Mouse (Mus musculus) liver, embryonic 13.5 days (tissue): ENCODE data around the gene Mllt1. TPM values are rescaled to one million over a fixed set of nuclear protein-coding genes. Genes with fewer than 3 reads are reported as not detected.

Experiments used
- ATAC-seq: fragments of 200-750 bp; cut with Nextera tagmentation; 2 replicates; pipeline ENCODE4 v1.8.0; 2017; ENCODE audit warnings: low read depth, mild to moderate bottlenecking, moderate number of reproducible peaks, moderate library complexity
- DNase-seq: peaks from one replicate; pipeline ENCODE4 v3.0.0; 2022
- H3K27ac ChIP-seq: fragments of 300-500 bp; sonication (generic); 2 replicates; pipeline ENCODE4 v1.5.1; 2015; ENCODE audit warnings: moderate library complexity, mild to moderate bottlenecking, inconsistent platforms
- H3K27me3 ChIP-seq: fragments of 300-500 bp; sonication (generic); 2 replicates; pipeline ENCODE4 v1.6.1; 2015; ENCODE audit warnings: mild to moderate bottlenecking, inconsistent platforms
- H3K36me3 ChIP-seq: fragments of 300-500 bp; sonication (generic); 2 replicates; pipeline ENCODE4 v1.6.1; 2015; ENCODE audit warnings: mild to moderate bottlenecking, inconsistent platforms
- H3K4me1 ChIP-seq: fragments of 300-500 bp; sonication (generic); replicated peaks from 2 replicates; pipeline ENCODE4 v1.6.1; 2015; ENCODE audit warnings: inconsistent platforms
- H3K4me2 ChIP-seq: fragments of 300-500 bp; sonication (generic); 2 replicates; pipeline ENCODE4 v1.6.1; 2015; ENCODE audit warnings: inconsistent platforms, mild to moderate bottlenecking, moderate library complexity
- H3K4me3 ChIP-seq: fragments of 300-500 bp; sonication (generic); replicated peaks from 2 replicates; pipeline ENCODE4 v1.5.1; 2015; ENCODE audit warnings: mild to moderate bottlenecking, inconsistent platforms
- H3K9ac ChIP-seq: fragments of 300-500 bp; sonication (generic); 2 replicates; pipeline ENCODE4 v1.6.1; 2015; ENCODE audit warnings: mild to moderate bottlenecking, inconsistent platforms
- H3K9me3 ChIP-seq: fragments of 300-500 bp; sonication (generic); replicated peaks from 2 replicates; pipeline ENCODE4 v1.6.1; 2016; ENCODE audit warnings: inconsistent platforms
- WGBS: fragments of 180-500 bp; shearing (Covaris S2); methylation state at CpG from one replicate; pipeline ENCODE4 v1.1.7; 2015; ENCODE audit not compliant: insufficient replicate concordance; 5-methylcytosine and 5-hydroxymethylcytosine counted together
- polyA plus RNA-seq: library from polyadenylated mRNA; unstranded; fragments of >200 nt; fragmentation: Nextera tagmentation; extraction: Ambion mirVana; gene quantifications from 2 replicates; pipeline ENCODE4 v1.2.1, GENCODE M21; 2015

Mllt1 gene
- polyA plus RNA-seq, 1 experiment from 2014 or later: 11.0 TPM

GRCm38 (mm10) chr17:56876981-56877380 lies 58.2 kb downstream of the Mllt1 start:
- Histone ChIP-seq H3K27me3 (no peaks in the 10 kb centered on the region), H3K36me3 (no peaks in the 10 kb centered on the region), H3K9me3 (no peaks in the 10 kb centered on the region), H3K4me2 (no peak overlapping the region), H3K4me1 (no peaks in the 10 kb centered on the region), H3K9ac (no peak overlapping the region), H3K27ac (no peak overlapping the region), H3K4me3 (no peak overlapping the region)
- DNase-seq (no peak), ATAC-seq (no peak)
- 52% methylated on average over 8 of the region's 8 CpGs for WGBS

DNA sequence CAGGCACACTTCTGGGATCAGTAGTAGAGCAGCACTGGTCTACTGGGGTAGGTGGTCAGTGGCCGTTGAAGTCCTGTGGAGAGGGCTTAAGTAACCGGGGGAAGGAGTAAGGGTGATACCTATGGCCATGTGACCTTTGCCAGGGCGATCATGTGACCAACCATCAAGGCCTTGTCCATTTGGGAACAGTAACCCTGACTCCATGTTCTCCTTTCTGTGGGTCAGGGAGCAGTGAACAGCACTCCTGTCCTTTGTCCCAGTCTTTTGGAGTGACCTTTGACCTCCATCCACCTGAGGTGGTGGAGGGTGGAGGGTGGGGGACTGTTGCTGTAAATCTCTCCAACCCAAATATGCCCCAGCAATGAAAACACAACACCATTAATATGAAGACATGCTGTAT lies 58.8 kb downstream of the Mllt1 start:
- no peak overlapping the region for H3K4me3 ChIP-seq
- H3K9ac ChIP-seq: no peak overlapping the region
- H3K36me3 ChIP-seq: no peaks in the 10 kb centered on the region
- H3K9me3 ChIP-seq: no peaks in the 10 kb centered on the region
- H3K27me3 ChIP-seq: no peaks in the 10 kb centered on the region
- 68% methylated on average over 3 of the region's 3 CpGs for WGBS
- no peak overlapping the region for H3K27ac ChIP-seq
- no peaks in the 10 kb centered on the region for H3K4me1 ChIP-seq
- DNase-seq: no peak
- no peak overlapping the region for H3K4me2 ChIP-seq
- ATAC-seq: no peak

DNA sequence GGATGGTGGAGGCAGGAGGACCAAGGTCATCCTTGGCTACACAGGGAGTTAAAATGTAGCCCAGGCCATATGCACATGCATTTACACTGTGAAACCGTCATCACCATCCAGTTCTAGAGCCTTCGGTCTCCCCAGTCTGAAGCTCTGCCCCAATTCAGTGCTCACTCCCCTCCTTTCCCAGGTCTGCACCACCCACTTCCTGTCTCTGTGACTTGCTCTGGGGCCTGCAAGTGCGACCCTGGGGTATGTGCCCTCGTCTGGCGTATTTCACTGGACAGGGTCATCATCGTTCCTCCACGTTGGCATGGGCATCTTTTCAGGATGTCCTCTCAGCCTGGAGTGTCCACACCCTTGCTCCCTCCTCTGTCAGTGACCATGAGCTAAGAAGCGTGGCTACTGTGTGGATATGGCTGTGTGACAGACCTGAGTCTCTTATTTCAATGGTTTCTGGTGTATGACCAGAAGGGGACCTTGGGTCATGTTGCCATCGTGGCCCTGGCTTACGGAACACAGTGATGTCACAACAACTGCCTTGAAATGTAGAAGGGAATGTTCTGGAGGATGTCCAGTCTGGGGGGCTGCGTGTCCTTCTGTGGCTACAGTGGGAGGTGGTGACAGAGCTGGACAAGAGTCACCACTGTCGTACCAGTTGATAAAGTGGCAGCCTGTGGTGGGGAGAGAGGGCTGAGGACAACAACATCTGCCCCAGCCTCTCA lies 60.1 kb downstream of the Mllt1 start, which contains the start of gene 1700061G19Rik:
1700061G19Rik (plus strand) TSS at position 542 of the 716 bp plus-strand sequence.
- no peak within 1 kb of the TSS; the same call in 1 of the 2 replicates for H3K9ac ChIP-seq
- ATAC-seq (no peak), DNase-seq (no peak)
- no peaks in the 10 kb centered on the region for H3K36me3 ChIP-seq
- no peak within 1 kb of the TSS for H3K4me3 ChIP-seq
- peaks cover 7% of the 10 kb centered on the region for H3K4me1 ChIP-seq
- H3K27me3 ChIP-seq: no peaks in the 10 kb centered on the region
- no peaks in the 10 kb centered on the region for H3K9me3 ChIP-seq
- 51% methylated on average over 12 of the region's 12 CpGs for WGBS
- no peak within 1 kb of the TSS for H3K4me2 ChIP-seq
- no peak within 1 kb of the TSS for H3K27ac ChIP-seq

GRCm38 (mm10) chr17:56874237-56874636 lies 61.0 kb downstream of the Mllt1 start, which contains the start of gene Acsbg2:
Gene Acsbg2, minus strand, starts transcription at chr17:56874447.
- DNase-seq (no peak), ATAC-seq (no peak)
- Histone ChIP-seq H3K27ac (no peak within 1 kb of the TSS), H3K9ac (no peak within 1 kb of the TSS), H3K4me1 (peaks cover 10% of the 10 kb centered on the region), H3K27me3 (no peaks in the 10 kb centered on the region), H3K4me2 (no peak within 1 kb of the TSS), H3K9me3 (no peaks in the 10 kb centered on the region), H3K36me3 (no peaks in the 10 kb centered on the region), H3K4me3 (no peak within 1 kb of the TSS)
- WGBS: 74% methylated on average over 2 of the region's 2 CpGs

GRCm38 (mm10) chr17:56872512-56872911 lies 62.7 kb downstream of the Mllt1 start:
- Histone ChIP-seq H3K4me2 (no peak overlapping the region), H3K4me1 (peaks cover 10% of the 10 kb centered on the region), H3K9me3 (no peaks in the 10 kb centered on the region), H3K9ac (no peak overlapping the region), H3K36me3 (no peaks in the 10 kb centered on the region), H3K4me3 (no peak overlapping the region), H3K27me3 (no peaks in the 10 kb centered on the region), H3K27ac (no peak overlapping the region)
- ATAC-seq: no peak
- 59% methylated on average over 7 of the region's 7 CpGs for whole genome bisulfite sequencing
- DNase-seq: no peak

DNA sequence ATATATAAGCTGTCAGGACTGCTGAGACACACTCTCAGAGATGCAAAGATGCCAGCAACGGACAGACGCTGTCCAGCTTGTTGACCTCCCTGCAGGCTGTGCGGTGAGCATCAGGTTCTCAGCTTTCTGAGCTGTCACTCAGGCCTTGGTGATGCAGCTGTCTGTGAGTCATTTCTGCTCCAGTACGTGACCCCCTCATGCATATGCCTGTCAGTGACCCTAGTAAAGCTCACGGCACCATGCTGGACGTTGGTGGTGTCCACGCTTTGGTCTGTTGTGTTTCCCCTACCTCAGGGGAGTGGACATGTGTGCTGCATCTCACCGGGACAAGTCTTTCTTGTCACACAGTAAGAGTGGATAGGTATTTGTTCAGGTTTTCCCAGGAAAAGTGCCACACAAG lies 63.4 kb downstream of the Mllt1 start:
- Histone ChIP-seq H3K4me1 (peaks cover 10% of the 10 kb centered on the region), H3K27ac (no peak overlapping the region), H3K9me3 (peaks cover 4% of the 10 kb centered on the region; the same call in 1 of the 2 replicates), H3K27me3 (no peaks in the 10 kb centered on the region), H3K4me3 (no peak overlapping the region), H3K4me2 (no peak overlapping the region), H3K36me3 (no peaks in the 10 kb centered on the region), H3K9ac (no peak overlapping the region)
- DNase-seq: no peak
- WGBS: 73% methylated on average over 8 of the region's 8 CpGs
- no peak for ATAC-seq

DNA sequence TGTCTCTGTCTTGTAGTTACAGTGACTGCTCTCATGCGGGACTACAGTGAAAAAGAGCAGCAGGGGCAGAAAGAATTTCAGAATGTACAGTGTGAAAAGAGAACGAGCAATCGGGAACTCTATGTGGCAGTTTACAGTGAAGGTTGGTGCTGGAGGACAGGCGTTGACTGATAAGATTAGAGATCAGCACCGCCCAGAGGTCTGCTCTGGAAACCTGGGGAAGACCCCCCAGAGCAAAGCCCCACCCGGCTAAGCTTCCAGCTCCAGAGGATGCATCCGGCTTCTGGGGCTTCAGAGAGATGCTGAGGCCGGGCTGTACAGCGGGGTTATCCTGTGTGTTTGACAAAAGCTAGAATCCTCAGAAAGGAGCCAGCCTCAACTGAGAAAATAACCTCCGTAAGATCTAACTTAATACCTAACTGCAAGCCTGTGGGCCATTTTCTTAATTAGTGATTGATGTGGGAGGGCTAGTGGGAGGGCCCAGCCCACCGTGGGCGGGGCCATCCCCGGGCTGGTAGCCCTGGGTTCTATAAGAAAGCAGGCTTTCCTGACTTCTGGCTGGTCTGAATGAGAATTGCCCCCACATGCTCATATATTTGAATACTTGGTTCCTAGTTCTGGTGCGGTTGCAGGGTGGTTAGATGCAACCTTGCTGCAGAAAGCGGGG lies 64.8 kb downstream of the Mllt1 start:
- Histone ChIP-seq H3K4me2 (no peak overlapping the region), H3K4me3 (no peak overlapping the region), H3K27me3 (no peaks in the 10 kb centered on the region), H3K9me3 (peaks cover 5% of the 10 kb centered on the region; the same call in 1 of the 2 replicates), H3K27ac (no peak overlapping the region), H3K4me1 (peaks cover 10% of the 10 kb centered on the region), H3K9ac (no peak overlapping the region), H3K36me3 (no peaks in the 10 kb centered on the region)
- ATAC-seq: no peak
- no peak for DNase-seq
- WGBS: 41% methylated on average over 15 of the region's 15 CpGs

- DNase-seq (no peak), ATAC-seq (no peak)
- no peak overlapping the region for H3K9ac ChIP-seq
- no peak overlapping the region for H3K4me2 ChIP-seq
- peaks cover 10% of the 10 kb centered on the region for H3K4me1 ChIP-seq
- H3K9me3 ChIP-seq: peaks cover 5% of the 10 kb centered on the region; the same call in 1 of the 2 replicates
- no peaks in the 10 kb centered on the region for H3K27me3 ChIP-seq
- H3K27ac ChIP-seq: no peak overlapping the region
- no peaks in the 10 kb centered on the region for H3K36me3 ChIP-seq
- H3K4me3 ChIP-seq: no peak overlapping the region
- WGBS: 79% methylated on average over 9 of the region's 9 CpGs
Measured at GRCm38 (mm10) chr17:56869481-56869977, 65.7 kb downstream of the Mllt1 start.

- H3K9ac ChIP-seq: no peak overlapping the region
- ATAC-seq: no peak
- peaks cover 5% of the 10 kb centered on the region; the same call in 1 of the 2 replicates for H3K9me3 ChIP-seq
- no peak overlapping the region for H3K4me3 ChIP-seq
- H3K4me2 ChIP-seq: no peak overlapping the region
- no peaks in the 10 kb centered on the region for H3K36me3 ChIP-seq
- DNase-seq: no peak
- WGBS: 75% methylated on average over 7 of the region's 7 CpGs
- no peak overlapping the region for H3K27ac ChIP-seq
- H3K4me1 ChIP-seq: peaks cover 19% of the 10 kb centered on the region
- no peaks in the 10 kb centered on the region for H3K27me3 ChIP-seq
Measured at GRCm38 (mm10) chr17:56866071-56866470, 69.1 kb downstream of the Mllt1 start.

DNA sequence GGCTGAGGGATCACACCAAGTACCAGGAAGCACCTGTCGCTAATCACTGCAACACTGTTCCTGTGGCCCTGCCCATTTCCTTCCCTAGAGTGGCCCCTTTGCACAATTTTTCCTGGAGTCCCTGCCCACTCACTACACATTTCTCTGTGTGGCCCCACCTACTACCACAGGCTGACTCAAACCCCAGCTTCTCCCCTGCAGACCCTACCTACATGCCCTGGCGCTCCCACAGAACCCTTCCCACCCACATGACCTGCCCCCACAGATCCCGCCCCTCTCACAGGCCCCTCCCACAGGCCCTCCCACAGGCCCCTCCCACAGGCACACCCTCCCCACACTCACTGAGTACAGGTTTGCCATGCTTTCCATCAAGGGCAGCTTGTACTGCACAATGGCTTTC lies 74.0 kb downstream of the Mllt1 start:
- Histone ChIP-seq H3K9ac (no peak overlapping the region), H3K4me2 (no peak overlapping the region), H3K27me3 (no peaks in the 10 kb centered on the region), H3K4me1 (peaks cover 10% of the 10 kb centered on the region), H3K9me3 (no peaks in the 10 kb centered on the region), H3K4me3 (no peak overlapping the region), H3K36me3 (no peaks in the 10 kb centered on the region), H3K27ac (no peak overlapping the region)
- 15% methylated on average over 3 of the region's 3 CpGs for WGBS
- ATAC-seq: peak; percentile 64
- DNase-seq: peak; percentile 13

DNA sequence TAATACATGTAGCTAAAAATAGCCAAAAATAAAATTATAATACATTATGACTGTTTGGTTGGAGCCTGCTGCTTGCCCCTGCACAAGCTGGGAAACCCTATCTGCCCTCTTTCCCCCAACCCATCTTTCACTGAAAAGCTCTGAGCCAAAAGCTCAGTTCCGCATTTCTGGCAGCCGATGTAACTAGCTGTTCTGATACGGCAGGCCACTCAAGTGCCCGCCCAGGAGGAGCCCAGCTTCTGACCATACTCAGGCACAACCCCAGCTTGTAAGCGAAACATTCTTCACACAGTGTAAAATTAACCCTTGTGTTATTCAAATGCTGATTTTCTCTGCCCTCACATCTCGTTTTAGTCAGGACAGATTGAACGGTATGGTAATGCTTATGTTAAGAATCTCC lies 76.3 kb downstream of the Mllt1 start:
- H3K9ac ChIP-seq: no peak overlapping the region
- no peaks in the 10 kb centered on the region for H3K36me3 ChIP-seq
- no peak for DNase-seq
- 41% methylated on average over 7 of the region's 7 CpGs for WGBS
- H3K9me3 ChIP-seq: no peaks in the 10 kb centered on the region
- no peak overlapping the region for H3K4me2 ChIP-seq
- no peak overlapping the region for H3K27ac ChIP-seq
- no peak overlapping the region for H3K4me3 ChIP-seq
- no peak for ATAC-seq
- H3K4me1 ChIP-seq: peaks cover 17% of the 10 kb centered on the region
- H3K27me3 ChIP-seq: no peaks in the 10 kb centered on the region
